Mouse (Mus musculus) intestine, embryonic 15.5 days (tissue): ENCODE data around the gene Stxbp5. TPM values are rescaled to one million over a fixed set of nuclear protein-coding genes. Genes with fewer than 3 reads are reported as not detected.
A peak's percentile ranks its signal among the peaks of the same experiment; 100 is the strongest.

ENCODE experiments used
- ATAC-seq: fragments of 200-750 bp; cut with Nextera tagmentation; 2 replicates; pipeline ENCODE4 v1.8.0; 2017; ENCODE audit warnings: moderate TSS enrichment, moderate library complexity
- H3K27ac ChIP-seq: fragments of 300-500 bp; sonication (generic); 2 replicates; pipeline ENCODE4 v1.5.1; 2015; ENCODE audit warnings: mild to moderate bottlenecking, inconsistent platforms
- H3K27me3 ChIP-seq: fragments of 300-500 bp; sonication (generic); replicated peaks from 2 replicates; pipeline ENCODE4 v1.6.1; 2015; ENCODE audit warnings: inconsistent platforms
- H3K36me3 ChIP-seq: fragments of 300-500 bp; sonication (generic); 2 replicates; pipeline ENCODE4 v1.6.1; 2015; ENCODE audit warnings: inconsistent platforms
- H3K4me1 ChIP-seq: fragments of 300-500 bp; sonication (generic); replicated peaks from 2 replicates; pipeline ENCODE4 v1.6.1; 2015; ENCODE audit warnings: inconsistent platforms
- H3K4me2 ChIP-seq: fragments of 300-500 bp; sonication (generic); replicated peaks from 2 replicates; pipeline ENCODE4 v1.6.1; 2015; ENCODE audit warnings: mild to moderate bottlenecking, inconsistent platforms
- H3K4me3 ChIP-seq: fragments of 300-500 bp; sonication (generic); replicated peaks from 2 replicates; pipeline ENCODE4 v1.5.1; 2015; ENCODE audit warnings: inconsistent platforms
- H3K9ac ChIP-seq: fragments of 300-500 bp; sonication (generic); 2 replicates; pipeline ENCODE4 v1.6.1; 2015; ENCODE audit warnings: inconsistent platforms
- H3K9me3 ChIP-seq: fragments of 300-500 bp; sonication (generic); 2 replicates; pipeline ENCODE4 v1.6.1; 2016; ENCODE audit warnings: inconsistent platforms
- WGBS: fragments of 180-500 bp; shearing (Covaris S2); methylation state at CpG from one replicate; pipeline ENCODE4 v1.1.7; 2015; 5-methylcytosine and 5-hydroxymethylcytosine counted together
- polyA plus RNA-seq: library from polyadenylated mRNA; unstranded; fragments of >200 nt; fragmentation: Nextera tagmentation; extraction: Ambion mirVana; gene quantifications from 2 replicates; pipeline ENCODE4 v1.2.1, GENCODE M21; 2015

Gene Stxbp5
- polyA plus RNA-seq, 1 experiment from 2014 or later: 5.3 TPM

DNA sequence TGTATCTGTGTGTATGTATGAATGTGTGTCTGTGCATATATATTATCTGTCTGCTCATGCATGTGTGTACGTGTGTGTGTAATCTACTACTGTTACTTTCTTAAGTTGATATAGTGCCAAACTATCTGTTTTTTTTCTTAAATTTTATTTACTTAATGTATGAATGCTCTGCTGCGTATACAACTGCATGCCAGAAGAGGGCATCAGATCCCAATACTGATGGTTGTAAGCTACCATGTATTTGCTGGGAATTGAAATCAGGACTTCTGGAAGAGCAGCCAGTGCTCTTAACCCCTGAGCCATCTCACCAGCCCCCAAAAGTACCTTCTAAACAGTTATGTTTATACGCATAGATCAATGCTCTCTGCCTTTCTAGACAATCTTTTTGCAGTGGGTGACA is 109.9 kb downstream of the Stxbp5 start:
- no peak for ATAC-seq
- Histone ChIP-seq H3K4me3 (no peak overlapping the region), H3K27me3 (no peaks in the 10 kb centered on the region), H3K27ac (no peak overlapping the region), H3K4me2 (no peak overlapping the region), H3K9ac (no peak overlapping the region), H3K4me1 (no peaks in the 10 kb centered on the region), H3K36me3 (no peaks in the 10 kb centered on the region; the same call in 1 of the 2 replicates), H3K9me3 (no peaks in the 10 kb centered on the region)
- 85% methylated on average over 3 of the region's 3 CpGs for WGBS

DNA sequence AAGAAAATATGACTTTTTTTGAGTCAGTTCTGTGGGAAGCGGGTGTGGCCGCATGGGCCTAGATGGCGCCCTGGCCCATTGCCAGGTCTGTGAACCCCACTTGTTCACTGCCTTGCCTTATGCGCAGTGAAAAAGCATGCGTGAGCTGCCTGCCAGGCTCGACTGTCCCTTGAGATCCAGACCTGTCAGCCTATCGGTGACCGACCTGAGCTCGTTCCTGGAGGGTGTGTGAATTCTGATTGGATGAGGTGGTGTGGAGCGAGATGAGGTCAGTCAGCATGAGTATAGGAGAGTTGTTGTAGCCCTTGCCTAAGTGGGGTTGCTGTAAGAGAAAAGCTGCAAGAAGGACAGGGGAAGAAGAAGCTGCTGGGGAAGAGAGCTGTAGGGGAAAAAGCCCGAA is 114.4 kb downstream of the Stxbp5 start:
- ATAC-seq: no peak
- 83% methylated on average over 11 of the region's 11 CpGs for WGBS
- Histone ChIP-seq H3K4me1 (no peaks in the 10 kb centered on the region), H3K9ac (no peak overlapping the region), H3K36me3 (no peaks in the 10 kb centered on the region), H3K9me3 (no peaks in the 10 kb centered on the region), H3K27me3 (no peaks in the 10 kb centered on the region), H3K4me2 (no peak overlapping the region), H3K27ac (no peak overlapping the region), H3K4me3 (no peak overlapping the region)

- H3K27me3 ChIP-seq: no peaks in the 10 kb centered on the region
- H3K9ac ChIP-seq: no peak overlapping the region
- H3K4me1 ChIP-seq: no peaks in the 10 kb centered on the region
- 50% methylated on average over 6 of the region's 6 CpGs for WGBS
- no peak overlapping the region for H3K4me2 ChIP-seq
- no peak overlapping the region for H3K4me3 ChIP-seq
- ATAC-seq: no peak
- no peak overlapping the region for H3K27ac ChIP-seq
- no peaks in the 10 kb centered on the region for H3K36me3 ChIP-seq
- no peaks in the 10 kb centered on the region for H3K9me3 ChIP-seq
Observed at GRCm38 (mm10) chr10:9785651-9786050, 115.2 kb downstream of the Stxbp5 start.

- no peaks in the 10 kb centered on the region for H3K27me3 ChIP-seq
- H3K9me3 ChIP-seq: no peaks in the 10 kb centered on the region
- H3K9ac ChIP-seq: no peak overlapping the region
- WGBS: 63% methylated on average over 4 of the region's 4 CpGs
- no peak for ATAC-seq
- H3K36me3 ChIP-seq: no peaks in the 10 kb centered on the region
- no peak overlapping the region for H3K4me2 ChIP-seq
- no peaks in the 10 kb centered on the region for H3K4me1 ChIP-seq
- no peak overlapping the region for H3K27ac ChIP-seq
- H3K4me3 ChIP-seq: no peak overlapping the region
Observed at GRCm38 (mm10) chr10:9779864-9780263, 121.0 kb downstream of the Stxbp5 start.

DNA sequence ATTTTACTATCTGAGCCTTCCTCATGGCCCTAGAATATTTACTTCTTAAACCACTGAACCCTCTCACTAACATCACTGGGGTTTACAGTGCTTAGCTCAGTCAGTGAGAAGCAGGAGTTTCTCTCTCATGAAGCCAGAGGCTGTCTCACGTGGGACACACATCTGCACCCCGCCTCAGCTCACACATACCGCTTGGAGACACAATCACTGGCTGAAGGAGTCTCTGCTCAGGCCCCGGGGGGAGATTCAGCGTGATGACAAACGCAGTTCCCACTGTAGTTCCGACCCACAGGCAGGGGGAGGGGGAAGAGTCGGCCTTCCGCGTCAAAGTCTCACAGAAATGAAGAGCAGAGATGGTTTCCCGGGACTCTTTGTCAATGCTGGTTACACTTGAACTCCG is 130.6 kb downstream of the Stxbp5 start:
- H3K4me1 ChIP-seq: no peaks in the 10 kb centered on the region
- H3K9me3 ChIP-seq: no peaks in the 10 kb centered on the region
- 69% methylated on average over 12 of the region's 12 CpGs for WGBS
- no peaks in the 10 kb centered on the region for H3K27me3 ChIP-seq
- no peak overlapping the region for H3K4me3 ChIP-seq
- H3K36me3 ChIP-seq: 0 out of 2 replicates have a peak, but pooled peaks cover 4% of the 10 kb centered on the region
- no peak overlapping the region for H3K4me2 ChIP-seq
- no peak overlapping the region for H3K9ac ChIP-seq
- no peak overlapping the region for H3K27ac ChIP-seq
- no peak for ATAC-seq

DNA sequence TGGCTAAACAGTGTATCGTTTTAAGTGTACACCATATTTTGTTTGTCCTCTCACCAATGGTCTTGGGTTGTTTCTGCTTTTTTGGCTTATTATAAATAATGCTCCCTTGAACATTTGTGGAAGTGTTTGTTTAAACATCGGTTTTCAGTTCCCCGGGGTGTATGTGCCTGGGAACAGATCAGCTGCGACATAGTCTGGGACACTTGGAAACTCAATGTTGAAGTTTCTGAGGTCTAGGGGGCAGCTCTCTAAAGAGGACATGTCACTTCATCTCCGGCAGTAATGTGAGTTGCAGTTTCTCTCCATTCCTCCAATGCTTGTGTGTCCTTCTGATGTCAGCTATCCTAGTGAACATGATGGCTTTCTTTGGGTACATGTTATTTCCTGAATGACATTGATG is 137.0 kb downstream of the Stxbp5 start:
- H3K9me3 ChIP-seq: no peaks in the 10 kb centered on the region
- no peak overlapping the region for H3K9ac ChIP-seq
- no peaks in the 10 kb centered on the region for H3K27me3 ChIP-seq
- H3K27ac ChIP-seq: no peak overlapping the region
- ATAC-seq: no peak
- no peaks in the 10 kb centered on the region; the same call in 1 of the 2 replicates for H3K4me1 ChIP-seq
- no peak overlapping the region for H3K4me2 ChIP-seq
- no peak overlapping the region for H3K4me3 ChIP-seq
- H3K36me3 ChIP-seq: 0 out of 2 replicates have a peak, but pooled peaks cover 3% of the 10 kb centered on the region
- WGBS: 68% methylated on average over 5 of the region's 5 CpGs

GRCm38 (mm10) chr10:9760264-9760663 is 140.6 kb downstream of the Stxbp5 start:
- peak; percentile 70 for ATAC-seq
- no peaks in the 10 kb centered on the region for H3K9me3 ChIP-seq
- H3K4me1 ChIP-seq: peaks cover 3% of the 10 kb centered on the region; the same call in 1 of the 2 replicates
- no peaks in the 10 kb centered on the region for H3K36me3 ChIP-seq
- H3K4me3 ChIP-seq: no peak overlapping the region
- H3K9ac ChIP-seq: no peak overlapping the region
- H3K27me3 ChIP-seq: no peaks in the 10 kb centered on the region
- H3K27ac ChIP-seq: no peak overlapping the region
- H3K4me2 ChIP-seq: no peak overlapping the region
- WGBS: 54% methylated on average over 8 of the region's 8 CpGs

DNA sequence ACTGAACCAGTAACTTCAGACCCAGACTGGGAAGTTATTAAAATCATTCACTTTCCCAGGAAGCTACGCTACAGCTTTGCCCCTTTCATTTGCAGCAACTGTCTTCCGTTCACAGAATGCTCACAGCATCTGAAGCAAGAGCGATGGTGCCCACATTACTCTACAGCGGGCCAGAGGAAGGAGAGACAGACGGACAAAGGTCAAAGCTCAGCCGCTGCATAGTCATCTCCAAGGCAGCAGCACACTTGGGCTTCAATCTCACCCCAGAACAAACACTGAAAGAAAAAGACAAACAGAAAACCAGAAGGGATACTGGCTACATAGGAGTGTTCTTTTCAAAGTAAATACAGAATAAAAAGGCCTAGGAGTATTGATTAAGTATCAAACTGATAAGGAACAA is 144.3 kb downstream of the Stxbp5 start:
- no peaks in the 10 kb centered on the region for H3K27me3 ChIP-seq
- no peak overlapping the region for H3K27ac ChIP-seq
- peaks cover 3% of the 10 kb centered on the region; the same call in 1 of the 2 replicates for H3K4me1 ChIP-seq
- no peak overlapping the region for H3K9ac ChIP-seq
- 45% methylated on average over 6 of the region's 6 CpGs for WGBS
- H3K4me2 ChIP-seq: no peak overlapping the region
- no peak overlapping the region for H3K4me3 ChIP-seq
- H3K9me3 ChIP-seq: no peaks in the 10 kb centered on the region
- peak; percentile 69 for ATAC-seq
- no peaks in the 10 kb centered on the region for H3K36me3 ChIP-seq

- no peaks in the 10 kb centered on the region for H3K9me3 ChIP-seq
- no peak overlapping the region for H3K4me2 ChIP-seq
- ATAC-seq: no peak
- H3K27me3 ChIP-seq: no peaks in the 10 kb centered on the region
- H3K4me3 ChIP-seq: no peak overlapping the region
- H3K9ac ChIP-seq: no peak overlapping the region
- peaks cover 3% of the 10 kb centered on the region; the same call in 1 of the 2 replicates for H3K4me1 ChIP-seq
- H3K36me3 ChIP-seq: no peaks in the 10 kb centered on the region
- 49% methylated on average over 3 of the region's 3 CpGs for WGBS
- no peak overlapping the region for H3K27ac ChIP-seq
Observed at GRCm38 (mm10) chr10:9754893-9755541, 145.9 kb downstream of the Stxbp5 start.

- H3K27ac ChIP-seq: no peak overlapping the region
- no peaks in the 10 kb centered on the region for H3K4me1 ChIP-seq
- 70% methylated on average over 3 of the region's 3 CpGs for WGBS
- H3K9me3 ChIP-seq: no peaks in the 10 kb centered on the region
- no peak overlapping the region for H3K9ac ChIP-seq
- ATAC-seq: no peak
- H3K27me3 ChIP-seq: no peaks in the 10 kb centered on the region
- H3K4me2 ChIP-seq: no peak overlapping the region
- no peak overlapping the region for H3K4me3 ChIP-seq
- no peaks in the 10 kb centered on the region for H3K36me3 ChIP-seq
Observed at GRCm38 (mm10) chr10:9733861-9734260, 167.0 kb downstream of the Stxbp5 start.

GRCm38 (mm10) chr10:9732065-9732749 is 168.7 kb downstream of the Stxbp5 start:
- Histone ChIP-seq H3K4me2 (no peak overlapping the region), H3K36me3 (no peaks in the 10 kb centered on the region), H3K27me3 (no peaks in the 10 kb centered on the region), H3K27ac (no peak overlapping the region), H3K9ac (no peak overlapping the region), H3K4me3 (no peak overlapping the region), H3K4me1 (no peaks in the 10 kb centered on the region), H3K9me3 (no peaks in the 10 kb centered on the region)
- WGBS: 82% methylated on average over 9 of the region's 9 CpGs
- ATAC-seq: no peak

DNA sequence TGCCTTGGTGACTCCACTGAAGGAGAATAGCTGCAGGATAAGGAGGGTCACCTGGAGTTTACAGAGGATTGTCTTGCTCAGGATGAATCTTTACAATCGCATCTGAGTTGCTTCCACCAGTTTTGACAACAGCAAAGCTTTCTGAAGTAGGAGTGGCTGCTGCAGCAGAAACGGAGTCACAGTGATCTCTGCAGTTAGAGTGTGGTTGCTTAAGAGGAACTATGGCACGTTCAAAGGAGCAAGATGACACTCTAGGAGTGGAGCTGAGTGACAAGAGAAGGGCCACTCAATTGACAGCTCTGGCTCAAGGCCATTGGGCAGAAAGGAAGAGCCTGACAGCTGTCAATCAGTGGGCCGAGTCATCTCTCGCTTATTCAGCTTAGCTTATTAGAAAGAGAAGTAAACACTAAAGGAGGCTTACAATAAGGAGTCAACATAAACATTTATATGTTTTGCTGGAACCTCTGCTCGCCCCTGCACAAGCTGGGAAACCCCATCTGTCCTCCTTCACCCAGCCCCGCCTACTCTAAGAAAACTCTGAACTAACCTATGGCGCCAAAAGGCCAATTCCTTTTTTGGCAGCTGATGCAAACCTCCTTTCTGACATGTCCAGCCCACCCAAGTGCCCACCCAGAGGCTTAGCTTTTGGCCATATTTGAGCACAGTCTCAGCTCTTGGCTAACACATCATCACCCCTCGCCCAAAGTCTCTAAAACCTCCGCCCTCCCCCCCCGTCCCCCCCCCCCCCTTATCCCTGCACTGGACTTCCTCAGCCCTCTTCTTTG is 178.2 kb downstream of the Stxbp5 start:
- Histone ChIP-seq H3K9ac (no peak overlapping the region), H3K27ac (no peak overlapping the region)
- WGBS: 71% methylated on average over 11 of the region's 11 CpGs

More for the DNA sequence above, 178.2 kb downstream of the Stxbp5 start:
- ATAC-seq: peak; percentile 23; the same call in 1 of the 2 replicates
- Histone ChIP-seq H3K27me3 (no peaks in the 10 kb centered on the region), H3K4me3 (no peak overlapping the region), H3K4me2 (no peak overlapping the region), H3K36me3 (no peaks in the 10 kb centered on the region), H3K4me1 (no peaks in the 10 kb centered on the region), H3K9me3 (no peaks in the 10 kb centered on the region)
